Comparison of ENCODE assay signal across 13 mouse cellular contexts in the genomic region with DNA sequence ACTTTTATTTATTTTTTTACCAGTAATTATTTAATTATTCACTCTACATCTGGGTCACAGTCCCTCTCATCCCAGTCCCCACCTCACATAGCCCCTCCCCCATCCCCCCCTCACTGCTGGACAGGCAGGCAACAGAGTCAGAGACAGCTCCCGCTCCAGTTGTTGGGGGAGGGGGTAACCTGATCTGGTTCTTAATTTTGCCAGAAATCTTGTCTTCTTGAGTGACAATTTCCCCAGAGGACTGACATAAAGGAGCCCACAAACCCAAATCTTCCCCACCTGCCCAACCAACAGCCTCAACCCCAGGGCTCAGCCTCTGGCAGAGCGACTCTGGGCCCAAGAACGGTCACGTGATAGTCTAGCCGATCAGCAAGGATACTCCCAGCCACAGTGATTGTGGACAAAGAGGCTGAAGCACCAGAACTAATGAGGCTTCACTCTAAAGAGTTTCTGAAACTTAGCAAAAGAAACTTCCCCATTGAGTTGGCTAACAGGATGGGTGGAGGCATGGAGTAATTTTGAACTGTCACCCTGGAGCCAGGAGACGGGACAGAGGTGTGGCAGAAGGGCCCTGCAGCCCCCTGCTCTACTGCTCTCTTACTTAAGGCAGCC. TPM values are rescaled to one million over a fixed set of nuclear protein-coding genes. Genes with fewer than 3 reads are reported as not detected.
DNase-seq lines count a peak whose midpoint lies in the region; ATAC-seq lines count a peak whose summit lies in the region.
"Had no signal": no experiment of that assay in that cellular context is flagged by ENCODE, and none has a peak within 500 bp of the region (broad histone marks: within the 10 kb centered on the region; RNA-seq: fewer than 3 reads in every experiment).

No protein-coding gene starts in this region.

- H3K4me3 ChIP-seq in heart, embryonic 10.5 days = no peak overlapping the region
- H3K4me3 ChIP-seq in midbrain, embryonic 11.5 days (ENCODE audit: low read depth, low read length) = no peak overlapping the region
- H3K4me3 ChIP-seq in midbrain, embryonic 13.5 days (replicated peaks) = no peak overlapping the region
- H3K4me3 ChIP-seq in forebrain, embryonic 14.5 days (ENCODE audit: low read depth, low read length) = no peak overlapping the region
- H3K4me3 ChIP-seq: myocyte had no signal

- no peaks in the 10 kb centered on the region for H3K9me3 ChIP-seq in heart, embryonic 10.5 days
- H3K9me3 ChIP-seq in midbrain, embryonic 11.5 days (ENCODE audit: control insufficient read depth, low read length) = no peaks in the 10 kb centered on the region
- H3K9me3 ChIP-seq in midbrain, embryonic 13.5 days = no peaks in the 10 kb centered on the region
- no peaks in the 10 kb centered on the region for H3K9me3 ChIP-seq in forebrain, embryonic 14.5 days (replicated peaks; ENCODE audit: control insufficient read depth, low read length)

- 62% methylated on average over 6 of the region's 6 CpGs for WGBS in heart, embryonic 10.5 days
- 34% methylated on average over 6 of the region's 6 CpGs for WGBS in midbrain, embryonic 11.5 days
- 18% methylated on average over 6 of the region's 6 CpGs for WGBS in midbrain, embryonic 13.5 days
- WGBS in forebrain, embryonic 14.5 days = 28% methylated on average over 6 of the region's 6 CpGs

- ATAC-seq in midbrain, embryonic 11.5 days (ENCODE audit: low FRiP score) = peak; percentile 68
- no peak for ATAC-seq in midbrain, embryonic 13.5 days
- ATAC-seq in neutrophil, adult 5-6 weeks (ENCODE audit: extremely low read depth, insufficient number of reproducible peaks, low FRiP score, poor library complexity, severe bottlenecking) = peak; percentile 7; the same call in 1 of the 2 replicates
- ATAC-seq in forebrain, embryonic 14.5 days = no peak

- H3K4me1 ChIP-seq in heart, embryonic 10.5 days = peaks cover 98% of the 10 kb centered on the region
- H3K4me1 ChIP-seq in midbrain, embryonic 11.5 days (ENCODE audit: control insufficient read depth, insufficient read depth, low read length) = peaks cover 8% of the 10 kb centered on the region; the same call in 1 of the 2 replicates
- peaks cover 24% of the 10 kb centered on the region for H3K4me1 ChIP-seq in midbrain, embryonic 13.5 days (replicated peaks)
- H3K4me1 ChIP-seq in forebrain, embryonic 14.5 days (ENCODE audit: control insufficient read depth, insufficient read depth, low read length) = 0 out of 2 replicates have a peak, but pooled peaks cover 2% of the 10 kb centered on the region

- DNase-seq in heart, embryonic 10.5 days (ENCODE audit: low spot score) = no peak
- DNase-seq in heart, adult 8-10 months (ENCODE audit: low spot score) = no peak
- no peak for DNase-seq in midbrain, embryonic 11.5 days (ENCODE audit: low spot score, missing footprints)
- DNase-seq in embryo, embryonic 10.5 days (ENCODE audit: low spot score) = peak; percentile 56
- DNase-seq in forebrain, embryonic 14.5 days (ENCODE audit: low spot score) = no peak
- no peak for DNase-seq in layer of hippocampus, postnatal 36 days
- DNase-seq: cerebellum, postnatal 10 days; kidney, postnatal 14 days; thymus, postnatal 36 days had no signal

- H3K4me2 ChIP-seq in midbrain, embryonic 11.5 days = peak overlapping the region; percentile 4; the same call in 1 of the 2 replicates
- no peak overlapping the region for H3K4me2 ChIP-seq in midbrain, embryonic 13.5 days (replicated peaks)
- no peak overlapping the region for H3K4me2 ChIP-seq in forebrain, embryonic 14.5 days (ENCODE audit: low read length)

- H3K27me3 ChIP-seq in heart, embryonic 10.5 days (ENCODE audit: insufficient read depth, poor library complexity, severe bottlenecking) = no peaks in the 10 kb centered on the region
- no peaks in the 10 kb centered on the region for H3K27me3 ChIP-seq in midbrain, embryonic 11.5 days (ENCODE audit: control insufficient read depth, insufficient read depth, low read length)
- H3K27me3 ChIP-seq in midbrain, embryonic 13.5 days = no peaks in the 10 kb centered on the region
- H3K27me3 ChIP-seq in forebrain, embryonic 14.5 days (replicated peaks; ENCODE audit: control insufficient read depth, insufficient read depth, low read length) = no peaks in the 10 kb centered on the region

- peaks cover 23% of the 10 kb centered on the region; the same call in 1 of the 2 replicates for H3K36me3 ChIP-seq in heart, embryonic 10.5 days
- H3K36me3 ChIP-seq in midbrain, embryonic 11.5 days (ENCODE audit: control insufficient read depth, insufficient read depth, low read length) = no peaks in the 10 kb centered on the region
- H3K36me3 ChIP-seq in midbrain, embryonic 13.5 days = peaks cover 15% of the 10 kb centered on the region
- H3K36me3 ChIP-seq in forebrain, embryonic 14.5 days (ENCODE audit: control insufficient read depth, insufficient read depth, low read length) = peaks cover 17% of the 10 kb centered on the region; the same call in 1 of the 2 replicates

- H3K27ac ChIP-seq in heart, embryonic 10.5 days = peak overlapping the region; percentile 74
- no peak overlapping the region for H3K27ac ChIP-seq in midbrain, embryonic 11.5 days (ENCODE audit: low read depth, low read length)
- H3K27ac ChIP-seq in midbrain, embryonic 13.5 days = no peak overlapping the region
- no peak overlapping the region for H3K27ac ChIP-seq in forebrain, embryonic 14.5 days (ENCODE audit: low read depth, low read length)
- H3K27ac ChIP-seq: liver, embryonic 14.5 days had no signal

- no peak overlapping the region for H3K9ac ChIP-seq in midbrain, embryonic 11.5 days (ENCODE audit: low read length)
- H3K9ac ChIP-seq in midbrain, embryonic 13.5 days (replicated peaks) = no peak overlapping the region
- no peak overlapping the region for H3K9ac ChIP-seq in forebrain, embryonic 14.5 days (ENCODE audit: low read length)
- H3K9ac ChIP-seq: liver, embryonic 14.5 days had no signal

RNA-seq across cellular contexts. Expression of a gene that starts 22.3 kb away (rescaled TPM):
- polyA plus RNA-seq in heart, embryonic 10.5 days (2016; fragmentation: Nextera tagmentation; extraction: Ambion mirVana) = 26.5 and 30.1 TPM in 2 replicates
- 10 to 100 TPM; 38.6 to 50.6 (median 50.1) TPM for total RNA-seq in heart, adult 8-10 months (2022)
- polyA plus RNA-seq in midbrain, embryonic 11.5 days (2014; fragmentation: Nextera tagmentation; extraction: Ambion mirVana) = 15.3 and 15.8 TPM in 2 replicates
- polyA plus RNA-seq in midbrain, embryonic 13.5 days (2015; fragmentation: Nextera tagmentation; extraction: Ambion mirVana) = 111 and 116 TPM in 2 replicates
- total RNA-seq in neutrophil, adult 5-6 weeks (2017) = 110 and 118 TPM in 2 replicates
- polyA plus RNA-seq in forebrain, embryonic 14.5 days (2014; fragmentation: Nextera tagmentation; extraction: Ambion mirVana) = 33.9 and 44.8 TPM in 2 replicates
- total RNA-seq in layer of hippocampus, postnatal 36 days (2021) = 100 to 1,000 TPM; 157 to 168 TPM

Comparison
In these comparisons a context has a peak if more than half of its experiments do, and no peak if none do; other contexts are left out.
1. ATAC-seq: peak in midbrain, embryonic 11.5 days (single experiment) and neutrophil, adult 5-6 weeks (single experiment); none in midbrain, embryonic 13.5 days (single experiment) and forebrain, embryonic 14.5 days (single experiment).